Mouse (Mus musculus): Measurements from ENCODE around the gene 1810009A15Rik.

DNA sequence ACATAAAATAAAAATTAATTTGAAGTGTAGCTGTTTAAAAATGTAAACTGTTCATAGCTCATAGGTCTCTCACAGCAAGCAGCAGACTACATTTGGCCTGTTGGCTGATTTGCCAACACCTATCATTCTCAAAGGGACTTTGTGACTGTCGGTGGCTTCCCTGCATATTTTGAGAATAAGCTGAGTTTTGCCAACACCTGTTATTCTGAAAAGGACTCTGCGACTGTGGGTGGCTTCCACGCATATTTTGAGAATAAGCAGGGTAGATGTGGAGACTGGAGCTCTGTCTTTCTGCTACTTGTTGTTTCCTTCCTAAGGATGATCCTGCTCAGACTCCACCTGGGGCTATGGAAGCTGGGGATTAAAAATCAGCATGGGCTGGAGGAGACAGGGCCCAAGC lies 35.5 kb upstream of the 1810009A15Rik start:
- TF ChIP-seq CTCF (IDR thresholded peaks at IDR 0.05; ENCODE audit: control insufficient read depth, insufficient read depth, insufficient read length), result no peak
- no peak for TF ChIP-seq MAX (IDR thresholded peaks at IDR 0.05)
- no peak for TF ChIP-seq MYOD1 (IDR thresholded peaks at IDR 0.05; ENCODE audit: control insufficient read depth, insufficient read length, low read depth)
- TF ChIP-seq USF1 (IDR thresholded peaks at IDR 0.05; ENCODE audit: low read depth), result no peak
- TF ChIP-seq CEBPB (IDR thresholded peaks at IDR 0.05; ENCODE audit: low read depth), result no peak
- no peak for TF ChIP-seq FOSL1 (IDR thresholded peaks at IDR 0.05; ENCODE audit: insufficient read depth, low read length, poor library complexity, severe bottlenecking)

All from C2C12 (cell line).